ENCODE assay signal across 27 mouse cellular contexts in genomic region chr1:133741171-133741570, GRCm38 (mm10). TPM values are rescaled to one million over a fixed set of nuclear protein-coding genes. Genes with fewer than 3 reads are reported as not detected.
DNase-seq lines count a peak whose midpoint lies in the region; ATAC-seq and TF ChIP-seq lines count a peak whose summit lies in the region.
"Had no signal": no experiment of that assay in that cellular context is flagged by ENCODE, and none has a peak within 500 bp of the region (broad histone marks: within the 10 kb centered on the region; RNA-seq: fewer than 3 reads in every experiment).

No protein-coding gene starts in this region.

- H3K4me2 ChIP-seq in stomach, embryonic 15.5 days: no peak overlapping the region
- H3K4me2 ChIP-seq in stomach, postnatal 0 days (replicated peaks; ENCODE audit: low read depth): no peak overlapping the region
- H3K4me2 ChIP-seq in embryonic facial prominence, embryonic 15.5 days (replicated peaks): no peak overlapping the region
- H3K4me2 ChIP-seq in heart, embryonic 11.5 days: no peak overlapping the region
- no peak overlapping the region for H3K4me2 ChIP-seq in kidney, embryonic 15.5 days
- H3K4me2 ChIP-seq: forebrain, embryonic 12.5 days; heart, embryonic 12.5 days; heart, embryonic 15.5 days; hindbrain, embryonic 14.5 days had no signal

- H3K4me3 ChIP-seq in stomach, embryonic 15.5 days (replicated peaks): no peak overlapping the region
- H3K4me3 ChIP-seq in stomach, postnatal 0 days (ENCODE audit: low read depth, low read length): no peak overlapping the region
- no peak overlapping the region for H3K4me3 ChIP-seq in ES-E14 (ENCODE audit: insufficient read depth in 1 of 2, low read depth in 1 of 2, low read length in 2 of 2, poor library complexity in 1 of 2, severe bottlenecking in 1 of 2)
- H3K4me3 ChIP-seq in embryonic facial prominence, embryonic 15.5 days (replicated peaks): no peak overlapping the region
- H3K4me3 ChIP-seq in heart, embryonic 11.5 days (ENCODE audit: low read depth, low read length): no peak overlapping the region
- H3K4me3 ChIP-seq in kidney, embryonic 15.5 days (replicated peaks): no peak overlapping the region
- H3K4me3 ChIP-seq: forebrain, embryonic 12.5 days; heart, adult 2 months; heart, embryonic 12.5 days; heart, embryonic 15.5 days had no signal

- no peak for TF ChIP-seq CTCF in stomach, postnatal 0 days (IDR thresholded peaks at IDR 0.05; ENCODE audit: low read depth)

- peaks cover 16% of the 10 kb centered on the region; the same call in 1 of the 2 replicates for H3K36me3 ChIP-seq in stomach, embryonic 15.5 days
- H3K36me3 ChIP-seq in stomach, postnatal 0 days (ENCODE audit: control insufficient read depth, insufficient read depth, low read length): no peaks in the 10 kb centered on the region
- no peaks in the 10 kb centered on the region for H3K36me3 ChIP-seq in ES-E14 (ENCODE audit: control insufficient read depth, insufficient read depth, low read length, poor library complexity, severe bottlenecking)
- peaks cover 15% of the 10 kb centered on the region for H3K36me3 ChIP-seq in embryonic facial prominence, embryonic 15.5 days
- H3K36me3 ChIP-seq in heart, embryonic 11.5 days (ENCODE audit: control insufficient read depth, insufficient read depth, low read length): peaks cover 8% of the 10 kb centered on the region
- H3K36me3 ChIP-seq in kidney, embryonic 15.5 days: no peaks in the 10 kb centered on the region
- H3K36me3 ChIP-seq: forebrain, embryonic 12.5 days had no signal

- peak overlapping the region; percentile 21; the same call in 1 of the 2 replicates for H3K27ac ChIP-seq in stomach, embryonic 15.5 days
- H3K27ac ChIP-seq in stomach, postnatal 0 days (replicated peaks): no peak overlapping the region
- peak overlapping the region; percentile 51; the same call in 1 of the 2 replicates for H3K27ac ChIP-seq in ES-E14 (ENCODE audit: insufficient read depth, low read depth, low read length, poor library complexity, severe bottlenecking)
- peak overlapping the region; percentile 73; the same call in 1 of the 2 replicates for H3K27ac ChIP-seq in embryonic facial prominence, embryonic 15.5 days (replicated peaks)
- H3K27ac ChIP-seq in heart, embryonic 11.5 days (ENCODE audit: low read depth, low read length): no peak overlapping the region
- no peak overlapping the region for H3K27ac ChIP-seq in kidney, embryonic 15.5 days
- H3K27ac ChIP-seq: forebrain, embryonic 12.5 days; heart, embryonic 15.5 days; hindbrain, embryonic 14.5 days; hindbrain, postnatal 0 days had no signal

- H3K4me1 ChIP-seq in stomach, embryonic 15.5 days: peaks cover 39% of the 10 kb centered on the region
- H3K4me1 ChIP-seq in stomach, postnatal 0 days (replicated peaks; ENCODE audit: control insufficient read depth, insufficient read depth): peaks cover 10% of the 10 kb centered on the region
- peaks cover 1 to 30% of the 10 kb centered on the region in 2 experiments; a peak in 2 of 4 replicates for H3K4me1 ChIP-seq in ES-E14 (ENCODE audit: control insufficient read depth in 2 of 2, insufficient read depth in 2 of 2, low read length in 2 of 2, poor library complexity in 1 of 2)
- H3K4me1 ChIP-seq in embryonic facial prominence, embryonic 15.5 days: peaks cover 61% of the 10 kb centered on the region
- H3K4me1 ChIP-seq in heart, embryonic 11.5 days (ENCODE audit: control insufficient read depth, insufficient read depth, low read length): peaks cover 33% of the 10 kb centered on the region
- H3K4me1 ChIP-seq in kidney, embryonic 15.5 days: peaks cover 31% of the 10 kb centered on the region

- H3K27me3 ChIP-seq in stomach, embryonic 15.5 days (replicated peaks): no peaks in the 10 kb centered on the region
- H3K27me3 ChIP-seq in stomach, postnatal 0 days (ENCODE audit: control insufficient read depth, insufficient read depth, low read length): no peaks in the 10 kb centered on the region
- no peaks in the 10 kb centered on the region for H3K27me3 ChIP-seq in embryonic facial prominence, embryonic 15.5 days
- no peaks in the 10 kb centered on the region for H3K27me3 ChIP-seq in heart, embryonic 11.5 days (ENCODE audit: control insufficient read depth, insufficient read depth, low read length)
- H3K27me3 ChIP-seq in kidney, embryonic 15.5 days: 0 out of 2 replicates have a peak, but pooled peaks cover 15% of the 10 kb centered on the region
- H3K27me3 ChIP-seq: forebrain, embryonic 12.5 days; heart, embryonic 12.5 days; heart, embryonic 15.5 days had no signal

- no peak overlapping the region for H3K9ac ChIP-seq in stomach, embryonic 15.5 days
- no peak overlapping the region for H3K9ac ChIP-seq in stomach, postnatal 0 days (ENCODE audit: low read length)
- no peak overlapping the region for H3K9ac ChIP-seq in ES-E14 (ENCODE audit: insufficient read depth, low read depth, low read length, poor library complexity, severe bottlenecking)
- no peak overlapping the region for H3K9ac ChIP-seq in embryonic facial prominence, embryonic 15.5 days
- no peak overlapping the region for H3K9ac ChIP-seq in heart, embryonic 11.5 days (ENCODE audit: low read depth, low read length)
- no peak overlapping the region for H3K9ac ChIP-seq in kidney, embryonic 15.5 days
- H3K9ac ChIP-seq: forebrain, embryonic 12.5 days; heart, embryonic 12.5 days; heart, embryonic 15.5 days; hindbrain, embryonic 14.5 days had no signal

- 82% methylated on average over 6 of the region's 6 CpGs for WGBS in stomach, embryonic 15.5 days
- WGBS in stomach, postnatal 0 days: 67% methylated on average over 6 of the region's 6 CpGs
- WGBS in embryonic facial prominence, embryonic 15.5 days: 69% methylated on average over 6 of the region's 6 CpGs
- 86% methylated on average over 6 of the region's 6 CpGs for WGBS in heart, embryonic 11.5 days (ENCODE audit: insufficient replicate concordance)
- WGBS in kidney, embryonic 15.5 days: 84% methylated on average over 6 of the region's 6 CpGs

- no peaks in the 10 kb centered on the region for H3K9me3 ChIP-seq in stomach, embryonic 15.5 days
- H3K9me3 ChIP-seq in stomach, postnatal 0 days (ENCODE audit: control insufficient read depth, low read length): no peaks in the 10 kb centered on the region
- no peaks in the 10 kb centered on the region for H3K9me3 ChIP-seq in ES-E14 (ENCODE audit: control insufficient read depth, insufficient read depth, low read depth, low read length)
- H3K9me3 ChIP-seq in embryonic facial prominence, embryonic 15.5 days (replicated peaks): no peaks in the 10 kb centered on the region
- H3K9me3 ChIP-seq in heart, embryonic 11.5 days (replicated peaks; ENCODE audit: control insufficient read depth, low read length): no peaks in the 10 kb centered on the region
- H3K9me3 ChIP-seq in kidney, embryonic 15.5 days (replicated peaks): no peaks in the 10 kb centered on the region
- H3K9me3 ChIP-seq: forebrain, embryonic 12.5 days; heart, embryonic 12.5 days; heart, embryonic 15.5 days had no signal

- no peak for ATAC-seq in stomach, embryonic 15.5 days (ENCODE audit: insufficient read depth, low FRiP score, low read depth)
- ATAC-seq in stomach, postnatal 0 days (ENCODE audit: low FRiP score, low TSS enrichment): no peak
- ATAC-seq in embryonic facial prominence, embryonic 15.5 days (ENCODE audit: insufficient number of reproducible peaks, low FRiP score, low TSS enrichment, low read depth): no peak
- ATAC-seq in heart, embryonic 11.5 days (replicated peaks; ENCODE audit: insufficient number of reproducible peaks, low FRiP score, low TSS enrichment): no peak
- no peak for ATAC-seq in kidney, embryonic 15.5 days (replicated peaks; ENCODE audit: low FRiP score)
- ATAC-seq: activated CD4-positive, CD25-positive, alpha-beta regulatory T cell, adult 4 months; CD4-positive, CD25-positive, alpha-beta regulatory T cell, adult 4 months; forebrain, embryonic 16.5 days; hindbrain, postnatal 0 days; inflammation-experienced regulatory T-cells, adult 6 months; intestine, embryonic 16.5 days had no signal

- in situ Hi-C loops in ES-E14 (cut with MboI; ENCODE audit: low sequenced_read_pairs in 2 of 2, unreplicated experiment in 2 of 2): no loop called here

- TF ChIP-seq EP300 in stomach, postnatal 0 days (optimal IDR thresholded peaks at IDR 0.05): no peak

- no peak for DNase-seq in stomach, postnatal 0 days (ENCODE audit: low spot score)
- DNase-seq in ES-E14 (ENCODE audit: low read depth, low spot score): no peak
- DNase-seq: adrenal gland, postnatal 25 days; cerebellum, adult 11-12 months; cerebellum, adult 8-10 months; cerebellum, postnatal 36 days; embryo, embryonic 11 days; gastrocnemius, postnatal 25 days; heart, postnatal 4 days had no signal

TF ChIP-seq in ES-E14, 5 proteins besides CTCF, POLR2A, EP300 and RAD21:
- TF ChIP-seq HCFC1 (IDR thresholded peaks at IDR 0.05; ENCODE audit: borderline replicate concordance, insufficient read depth, low read length) (no peak), ZNF384 (IDR thresholded peaks at IDR 0.05; ENCODE audit: low read depth, low read length) (no peak), CHD2 (IDR thresholded peaks at IDR 0.05; ENCODE audit: low read depth, low read length) (no peak), MAFK (IDR thresholded peaks at IDR 0.05; ENCODE audit: insufficient read depth, low read depth, low read length) (no peak), ZC3H11A (IDR thresholded peaks at IDR 0.05; ENCODE audit: borderline replicate concordance, low read depth, low read length) (no peak)

RNA-seq across cellular contexts. Expression of gene Lax1, which starts 51.3 kb away (rescaled TPM):
- polyA plus RNA-seq in stomach, embryonic 15.5 days (2015; fragmentation: Nextera tagmentation; extraction: Ambion mirVana): 0.58 and 0.66 TPM in 2 replicates
- 0.16 and 0.38 TPM in 2 replicates for polyA plus RNA-seq in stomach, postnatal 0 days (2015; fragmentation: Nextera tagmentation; extraction: Ambion mirVana)
- 0.90 and 1.4 TPM in 2 replicates for total RNA-seq in ES-E14 (2012; rRNA removed)
- polyA plus RNA-seq in embryonic facial prominence, embryonic 15.5 days (2015; fragmentation: Nextera tagmentation; extraction: Ambion mirVana): 0.45 and 0.53 TPM in 2 replicates
- 0.09 and 0.73 TPM in 2 replicates for polyA plus RNA-seq in heart, embryonic 11.5 days (2014; fragmentation: Nextera tagmentation; extraction: Ambion mirVana)
- 0.66 and 0.81 TPM in 2 replicates for polyA plus RNA-seq in kidney, embryonic 15.5 days (2015; fragmentation: Nextera tagmentation; extraction: Ambion mirVana)
- total RNA-seq: adrenal gland, postnatal 25 days; gastrocnemius, adult 18-20 months; MEL had no signal
- polyA plus RNA-seq: C2C12; forebrain, embryonic 16.5 days; hindbrain, embryonic 14.5 days had no signal

RNA-seq across cellular contexts. Expression of gene Atp2b4, which starts 59.7 kb away (rescaled TPM):
- 21.5 and 22.0 TPM in 2 replicates for polyA plus RNA-seq in stomach, embryonic 15.5 days (2015; fragmentation: Nextera tagmentation; extraction: Ambion mirVana)
- polyA plus RNA-seq in stomach, postnatal 0 days (2015; fragmentation: Nextera tagmentation; extraction: Ambion mirVana): 9.0 and 13.5 TPM in 2 replicates
- 9.8 and 16.1 TPM in 2 replicates for total RNA-seq in ES-E14 (2012; rRNA removed)
- polyA plus RNA-seq in embryonic facial prominence, embryonic 15.5 days (2015; fragmentation: Nextera tagmentation; extraction: Ambion mirVana): 22.3 and 24.4 TPM in 2 replicates
- polyA plus RNA-seq in heart, embryonic 11.5 days (2014; fragmentation: Nextera tagmentation; extraction: Ambion mirVana): 26.1 and 35.6 TPM in 2 replicates
- 7.2 and 8.5 TPM in 2 replicates for polyA plus RNA-seq in kidney, embryonic 15.5 days (2015; fragmentation: Nextera tagmentation; extraction: Ambion mirVana)

Comparison
In these comparisons a context has a peak if more than half of its experiments do, and no peak if none do; other contexts are left out.
1. H3K27ac ChIP-seq: peak in stomach, embryonic 15.5 days (single experiment), ES-E14 (single experiment) and embryonic facial prominence, embryonic 15.5 days (single experiment); none in stomach, postnatal 0 days (single experiment), heart, embryonic 11.5 days (single experiment) and kidney, embryonic 15.5 days (single experiment).